Mouse (Mus musculus) CH12.LX (cell line): ENCODE data around the gene Iqschfp. TPM values are rescaled to one million over a fixed set of nuclear protein-coding genes. Genes with fewer than 3 reads are reported as not detected.

ENCODE experiments used
- DNase-seq: peaks from one replicate; pipeline ENCODE4 v3.0.0-alpha.2; 2013; ENCODE audit errors: extremely low read depth
- H3K27ac ChIP-seq: 2 replicates; pipeline ENCODE4 v1.5.1; 2012; ENCODE audit warnings: low read depth, mild to moderate bottlenecking, control low read depth, moderate library complexity; ENCODE audit not compliant: insufficient read depth
- H3K27me3 ChIP-seq: replicated peaks from 2 replicates; pipeline ENCODE3; 2012; ENCODE audit warnings: inconsistent platforms
- H3K36me3 ChIP-seq, 2 experiments: replicated peaks in 1 of 2; 2 replicates each; pipeline versions ENCODE3 to v1.6.1; 2012; ENCODE audit warnings: inconsistent platforms in 1 of 2, low read length in 1 of 2, mild to moderate bottlenecking in 1 of 2, mixed read lengths in 1 of 2, moderate library complexity in 1 of 2; ENCODE audit not compliant: control insufficient read depth in 1 of 2, insufficient read depth in 1 of 2
- H3K4me1 ChIP-seq, 2 experiments: 2 replicates each; pipeline ENCODE4 v1.6.1; 2012; ENCODE audit warnings: inconsistent platforms in 1 of 2, moderate library complexity in 1 of 2; ENCODE audit not compliant: insufficient read depth in 2 of 2, control insufficient read depth in 1 of 2
- H3K4me2 ChIP-seq: 2 replicates; pipeline ENCODE4 v1.6.1; 2012; ENCODE audit warnings: low read depth, mild to moderate bottlenecking, control low read depth; ENCODE audit not compliant: poor library complexity, insufficient read depth, severe bottlenecking
- H3K4me3 ChIP-seq, 3 experiments: fragments of 150-350 bp in 1 of 3; sonication (generic) in 1 of 3; replicated peaks in 1 of 3; 2 replicates each; pipeline versions ENCODE3 to v1.5.1; 2011 to 2012; ENCODE audit warnings: low read depth in 2 of 3, low read length in 2 of 3, mild to moderate bottlenecking in 2 of 3, moderate library complexity in 2 of 3, control low read depth in 1 of 3, improper control_type of control experiment in 1 of 3, inconsistent platforms in 1 of 3, mixed read lengths in 1 of 3; ENCODE audit not compliant: poor library complexity in 1 of 3
- H3K79me2 ChIP-seq: replicated peaks from 2 replicates; pipeline ENCODE4 v1.6.1; 2012; ENCODE audit warnings: mild to moderate bottlenecking, moderate library complexity; ENCODE audit not compliant: control insufficient read depth, poor library complexity, insufficient read depth, severe bottlenecking; ENCODE audit errors: extremely low read depth
- H3K9ac ChIP-seq: 2 replicates; pipeline ENCODE4 v1.6.1; 2012; ENCODE audit warnings: low read depth, mild to moderate bottlenecking, control low read depth, moderate library complexity; ENCODE audit not compliant: insufficient read depth
- H3K9me3 ChIP-seq: replicated peaks from 2 replicates; pipeline ENCODE3; 2012; ENCODE audit warnings: low read length, inconsistent platforms, mixed read lengths
- BHLHE40 ChIP-seq: IDR thresholded peaks from 2 replicates; pipeline ENCODE4 v1.6.1; 2011; ENCODE audit warnings: mild to moderate bottlenecking, low read depth, low read length, improper control_type of control experiment
- CHD2 ChIP-seq: IDR thresholded peaks from 2 replicates; pipeline ENCODE4 v1.6.1; 2011; ENCODE audit warnings: low read length, improper control_type of control experiment
- CTCF ChIP-seq, 2 experiments: IDR thresholded peaks in 1 of 2; conservative IDR thresholded peaks in 1 of 2; 2 replicates each; pipeline ENCODE4 v1.5.1; 2011 to 2012; ENCODE audit warnings: low read depth in 2 of 2, low read length in 2 of 2, improper control_type of control experiment in 1 of 2, inconsistent platforms in 1 of 2, mild to moderate bottlenecking in 1 of 2, moderate library complexity in 1 of 2
- ELF1 ChIP-seq: IDR thresholded peaks from 2 replicates; pipeline ENCODE4 v1.6.1; 2014; ENCODE audit warnings: low read depth, mild to moderate bottlenecking, inconsistent platforms, low read length, improper control_type of control experiment
- EP300 ChIP-seq: IDR thresholded peaks from 2 replicates; pipeline ENCODE4 v1.6.1; 2011; ENCODE audit warnings: low read length, improper control_type of control experiment
- IRF4 ChIP-seq: IDR thresholded peaks from 2 replicates; pipeline ENCODE4 v1.6.1; 2014; ENCODE audit warnings: low read depth, mild to moderate bottlenecking, inconsistent platforms, low read length, improper control_type of control experiment
- KAT2A ChIP-seq: IDR thresholded peaks from 2 replicates; pipeline ENCODE4 v1.6.1; 2012; ENCODE audit warnings: low read length, improper control_type of control experiment, inconsistent platforms; ENCODE audit not compliant: insufficient replicate concordance
- MAFK ChIP-seq: IDR thresholded peaks from 2 replicates; pipeline ENCODE4 v1.6.1; 2011; ENCODE audit warnings: low read length, improper control_type of control experiment; ENCODE audit not compliant: insufficient replicate concordance
- MAX ChIP-seq: IDR thresholded peaks from 2 replicates; pipeline ENCODE4 v1.6.1; 2011; ENCODE audit warnings: low read length, improper control_type of control experiment
- MEF2A ChIP-seq: IDR thresholded peaks from 2 replicates; pipeline ENCODE4 v1.6.1; 2014; ENCODE audit warnings: low read depth, mild to moderate bottlenecking, inconsistent platforms, low read length, improper control_type of control experiment, borderline replicate concordance
- MXI1 ChIP-seq: IDR thresholded peaks from 2 replicates; pipeline ENCODE4 v1.6.1; 2011; ENCODE audit warnings: mild to moderate bottlenecking, low read depth, low read length, improper control_type of control experiment
- MYC ChIP-seq: IDR thresholded peaks from 2 replicates; pipeline ENCODE4 v1.6.1; 2011; ENCODE audit warnings: low read depth, mild to moderate bottlenecking, improper control_type of control experiment, low read length
- POLR2A ChIP-seq: IDR thresholded peaks from 2 replicates; pipeline ENCODE4 v1.6.1; 2011; ENCODE audit warnings: low read depth, mild to moderate bottlenecking, improper control_type of control experiment, low read length
- RCOR1 ChIP-seq: conservative IDR thresholded peaks from 2 replicates; pipeline ENCODE4 v1.6.1; 2012; ENCODE audit warnings: low read depth, mild to moderate bottlenecking, inconsistent platforms, low read length, improper control_type of control experiment
- SIN3A ChIP-seq: IDR thresholded peaks from 2 replicates; pipeline ENCODE4 v1.6.1; 2012; ENCODE audit warnings: low read length, improper control_type of control experiment, inconsistent platforms
- ZC3H11A ChIP-seq: IDR thresholded peaks from 2 replicates; pipeline ENCODE4 v1.6.1; 2012; ENCODE audit warnings: low read depth, mild to moderate bottlenecking, inconsistent platforms, low read length, improper control_type of control experiment
- dilution Hi-C: fragments of 300-500 bp; cut with MboI; formaldehyde crosslinking; loops from 2 replicates; pipeline ENCODE4 v1.14.3; 2020; ENCODE audit warnings: low sequenced_read_pairs; ENCODE audit not compliant: extremely low pct_unique_long_range_greater_than_20kb, extremely low pct_ligation_motif_present
- in situ Hi-C: fragments of 300-500 bp; cut with MboI; formaldehyde crosslinking; loops from 3 replicates; pipeline ENCODE4 v1.14.3; 2019; ENCODE audit warnings: low sequenced_read_pairs, low pct_ligation_motif_present, low pct_unique_long_range_greater_than_20kb, mixed read lengths
- polyA plus RNA-seq: library from polyadenylated mRNA; unstranded; fragments of >175 nt; gene quantifications from 2 replicates; pipeline ENCODE4 v1.2.1, GENCODE M21; 2012; ENCODE audit warnings: low read depth; ENCODE audit not compliant: insufficient read length
- total RNA-seq, 2 experiments: library from RNA; depleted of rRNA; stranded (reverse); fragments of 300-350 nt in 1 of 2; fragments of >200 nt in 1 of 2; gene quantifications; 2 replicates each; pipeline ENCODE4 v1.2.3; 2012 to 2014

The Iqschfp gene
- total and polyA plus RNA-seq, 3 experiments, result 0.13 to 0.25 TPM; not detected in 1

DNA sequence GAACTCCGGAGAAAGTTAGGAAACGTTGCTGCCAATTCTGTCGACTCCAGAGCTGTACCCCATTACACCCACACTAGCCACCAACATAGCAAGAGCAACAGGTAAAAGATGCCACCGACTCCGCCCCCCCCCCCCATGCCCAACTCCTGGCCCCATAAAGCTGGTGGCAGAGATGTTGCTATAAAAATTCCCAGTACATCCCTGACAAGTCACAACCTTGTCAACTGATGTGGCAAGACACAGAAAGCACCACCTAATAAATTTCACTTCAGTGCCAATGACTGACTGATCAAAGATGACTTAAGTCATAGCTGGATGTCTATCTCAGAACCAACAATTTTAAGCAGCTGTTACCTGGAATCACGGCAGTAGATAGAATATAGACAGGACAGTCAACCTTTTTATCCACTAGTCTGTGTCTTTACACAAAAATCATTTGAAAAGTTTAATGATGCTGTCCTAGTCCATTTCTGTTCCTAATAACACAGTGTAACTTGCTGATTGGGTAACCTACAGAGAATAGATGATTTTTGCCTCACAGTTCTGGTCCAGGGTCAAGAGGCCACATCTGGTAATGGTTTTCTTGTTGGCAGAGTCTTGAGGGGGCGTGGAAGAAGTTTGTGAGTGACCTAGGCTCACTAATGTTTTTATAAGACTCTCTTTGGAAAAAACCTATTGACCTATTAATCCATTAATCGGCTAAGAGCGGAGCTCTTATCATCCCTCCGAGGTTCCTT, 561.9 kb downstream of the Iqschfp start:
- Histone ChIP-seq H3K36me3 (no peaks in the 10 kb centered on the region), H3K27ac (no peak overlapping the region)
- dilution Hi-C loops, result no loop called here

DNA sequence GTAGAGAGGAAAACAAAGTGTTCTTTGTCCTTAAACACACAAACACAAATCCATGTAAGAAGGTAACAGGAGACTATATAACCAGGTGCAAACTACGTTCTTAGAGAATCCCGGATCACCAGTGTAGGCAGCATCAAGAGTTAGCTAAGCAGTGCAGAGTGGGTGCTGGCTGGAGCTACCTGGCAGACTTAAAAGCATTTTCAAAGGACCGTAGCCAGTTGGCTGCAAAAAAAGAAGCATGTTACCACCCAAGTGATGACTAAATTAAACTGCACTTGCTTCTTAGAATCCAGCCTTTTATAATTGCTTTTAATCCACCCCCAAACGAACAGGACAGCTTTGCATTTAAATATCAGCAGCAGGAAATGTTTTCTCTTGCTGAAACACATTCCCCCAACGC, 574.6 kb downstream of the Iqschfp start:
- TF ChIP-seq MAFK (no peak), MXI1 (no peak), ZC3H11A (no peak), SIN3A (no peak), CHD2 (no peak)
- Histone ChIP-seq H3K27me3 (no peaks in the 10 kb centered on the region), H3K9me3 (no peaks in the 10 kb centered on the region), H3K4me2 (no peak overlapping the region), H3K79me2 (no peaks in the 10 kb centered on the region), H3K4me3 (no peak overlapping the region), H3K4me1 (no peaks in the 10 kb centered on the region), H3K27ac (no peak overlapping the region), H3K36me3 (no peaks in the 10 kb centered on the region), H3K9ac (no peak overlapping the region)
- in situ Hi-C loops, result no loop called here
- DNase-seq, result no peak
- dilution Hi-C loops, result no loop called here

More for the DNA sequence above, 561.9 kb downstream of the Iqschfp start:
- H3K4me1 ChIP-seq, result no peaks in the 10 kb centered on the region
- in situ Hi-C loops, result no loop called here
- TF ChIP-seq MEF2A (no peak), RCOR1 (no peak), KAT2A (no peak), POLR2A (no peak), CHD2 (no peak), MAX (no peak), BHLHE40 (no peak), MYC (no peak), IRF4 (no peak), CTCF (conservative IDR thresholded peaks at IDR 0.05 in 1 of 2, IDR thresholded peaks at IDR 0.05 in 1 of 2; ENCODE audit: low read depth in 2 of 2, low read length in 2 of 2) (no peak), EP300 (no peak), ELF1 (no peak)
- TF ChIP-seq, all 38 proteins: peak for 0
- Histone ChIP-seq H3K27me3 (no peaks in the 10 kb centered on the region), H3K4me3 (no peak overlapping the region), H3K9ac (no peak overlapping the region), H3K4me2 (no peak overlapping the region), H3K79me2 (no peaks in the 10 kb centered on the region), H3K9me3 (no peaks in the 10 kb centered on the region)
- DNase-seq, result no peak
